Mouse (Mus musculus) lung, postnatal 0 days (tissue): ENCODE data around the gene Fem1a.

Source experiments
- CTCF ChIP-seq: IDR thresholded peaks from 2 replicates; pipeline ENCODE4 v1.5.1; 2016; ENCODE audit warnings: antibody characterized with exemption, mild to moderate bottlenecking
- EP300 ChIP-seq: IDR thresholded peaks from 2 replicates; pipeline ENCODE4 v1.6.1; 2016; ENCODE audit warnings: antibody characterized with exemption, mild to moderate bottlenecking, control low read depth

GRCm38 (mm10) chr17:56283316-56283715 lies 26.7 kb downstream of the Fem1a start:
- TF ChIP-seq CTCF, result no peak
- TF ChIP-seq EP300, result no peak
